Mouse (Mus musculus) kidney, adult 2 months (tissue): ENCODE results near the gene 4930415O20Rik.

Experiments used
- CTCF ChIP-seq: fragments of 200-500 bp; conservative IDR thresholded peaks from 2 replicates; pipeline ENCODE4 v1.5.1; 2011; ENCODE audit warnings: low read depth, mild to moderate bottlenecking, control low read depth, low read length, moderate library complexity, mixed read lengths; ENCODE audit not compliant: insufficient read depth, insufficient read length
- POLR2A ChIP-seq: fragments of 200-500 bp; IDR thresholded peaks from one replicate; pipeline ENCODE4 v1.6.1; 2011; ENCODE audit warnings: low read depth, low read length, control low read depth

DNA sequence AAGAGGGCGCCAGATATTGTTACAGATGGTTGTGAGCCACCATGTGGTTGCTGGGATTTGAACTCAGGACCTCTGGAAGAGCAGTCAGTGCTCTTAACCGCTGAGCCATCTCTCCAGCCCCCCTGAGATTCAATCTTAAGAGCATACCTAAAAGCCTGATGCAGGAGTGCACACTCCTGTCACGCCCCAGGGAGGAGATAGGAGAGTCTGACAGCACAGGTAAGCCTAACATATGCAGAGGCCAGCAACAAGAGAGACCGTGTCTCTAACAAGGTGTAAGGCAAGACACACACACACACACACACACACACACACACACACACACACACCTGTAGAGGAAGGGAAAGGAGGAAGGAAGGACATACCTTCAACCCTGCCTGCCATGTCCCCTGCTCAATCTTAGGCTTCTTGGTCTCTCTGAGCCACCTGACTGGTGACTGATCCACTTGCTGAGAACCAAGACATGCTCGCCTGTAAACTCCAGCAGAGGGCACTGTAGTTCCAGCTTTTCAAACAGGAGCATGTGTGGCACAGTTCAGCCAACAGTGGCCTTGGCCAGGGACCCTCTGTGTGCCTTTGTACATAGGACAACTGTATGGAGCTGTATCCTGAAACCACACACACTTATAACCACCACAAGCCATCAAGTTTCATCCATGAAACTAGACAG, 9.1 kb downstream of the 4930415O20Rik start:
- TF ChIP-seq CTCF = peak; percentile 99
- no peak for TF ChIP-seq POLR2A
